ENCODE assay signal across 8 mouse cellular contexts in genomic region chr17:46455110-46455691, GRCm38 (mm10). TPM values are rescaled to one million over a fixed set of nuclear protein-coding genes. Genes with fewer than 3 reads are reported as not detected.
DNase-seq lines count a peak whose midpoint lies in the region; ATAC-seq lines count a peak whose summit lies in the region.

No protein-coding gene starts in this region.

- H3K27me3 ChIP-seq in heart, embryonic 14.5 days (ENCODE audit: control insufficient read depth, insufficient read depth, low read length) = peaks cover 48% of the 10 kb centered on the region

- peak overlapping the region; percentile 64 for H3K9ac ChIP-seq in heart, embryonic 14.5 days (ENCODE audit: low read length)

- no peaks in the 10 kb centered on the region for H3K36me3 ChIP-seq in heart, embryonic 14.5 days (ENCODE audit: control insufficient read depth, insufficient read depth, low read length)

- peak overlapping the region; percentile 88 for H3K4me2 ChIP-seq in heart, embryonic 14.5 days (ENCODE audit: low read length)

- peak; percentile 36 for DNase-seq in embryo, embryonic 10 days (ENCODE audit: low spot score)
- DNase-seq in embryo, embryonic 9.5 days (ENCODE audit: extremely low spot score) = no peak
- DNase-seq in Muller cell, postnatal 12 days (ENCODE audit: inconsistent ontology term) = peak; percentile 60
- DNase-seq in kidney, postnatal 14 days = peak; percentile 67
- peak; percentile 56 to 62 for DNase-seq in lung, postnatal 4 days
- DNase-seq in thymus, postnatal 4 days = peak; percentile 62

- H3K9me3 ChIP-seq in heart, embryonic 14.5 days (ENCODE audit: control insufficient read depth, low read length) = no peaks in the 10 kb centered on the region

- H3K4me1 ChIP-seq in heart, embryonic 14.5 days (ENCODE audit: control insufficient read depth in 2 of 2, insufficient read depth in 2 of 2, low read length in 2 of 2) = peaks cover 32 to 38% of the 10 kb centered on the region in 2 experiments

- no peak overlapping the region for H3K27ac ChIP-seq in heart, embryonic 14.5 days (replicated peaks in 1 of 2; ENCODE audit: control insufficient read depth in 1 of 2, insufficient read depth in 1 of 2, low read depth in 2 of 2, low read length in 2 of 2)

- H3K4me3 ChIP-seq in heart, embryonic 14.5 days (ENCODE audit: control insufficient read depth in 1 of 2, insufficient read depth in 1 of 2, low read depth in 1 of 2, low read length in 2 of 2) = peak overlapping the region; percentile 40 to 49

- ATAC-seq in heart, embryonic 14.5 days (ENCODE audit: insufficient number of reproducible peaks, insufficient read depth, low FRiP score, low read depth) = no peak
- ATAC-seq in activated CD4-positive, CD25-positive, alpha-beta regulatory T cell, adult 4 months = no peak

- WGBS in heart, embryonic 14.5 days = 1% methylated on average over 32 of the region's 33 CpGs

RNA-seq across cellular contexts. Expression of gene Slc22a7, which starts 16.9 kb away (rescaled TPM):
- polyA plus RNA-seq in heart, embryonic 14.5 days (2014; fragmentation: Nextera tagmentation; extraction: Ambion mirVana) = not detected in 2 replicates
- not detected for polyA plus RNA-seq in activated CD4-positive, CD25-positive, alpha-beta regulatory T cell, adult 4 months (2017; shearing (Covaris generic))

RNA-seq across cellular contexts. Expression of gene Crip3, which starts 26.5 kb away (rescaled TPM):
- polyA plus RNA-seq in heart, embryonic 14.5 days (2014; fragmentation: Nextera tagmentation; extraction: Ambion mirVana) = 0.61 and 1.3 TPM in 2 replicates
- not detected for polyA plus RNA-seq in activated CD4-positive, CD25-positive, alpha-beta regulatory T cell, adult 4 months (2017; shearing (Covaris generic))

RNA-seq across cellular contexts. Expression of gene Ttbk1, which starts 32.3 kb away (rescaled TPM):
- polyA plus RNA-seq in heart, embryonic 14.5 days (2014; fragmentation: Nextera tagmentation; extraction: Ambion mirVana) = 0.16 and 0.18 TPM in 2 replicates
- 1 to 10 TPM in 1 of 2 experiments, under 1 TPM in 1; 0.49 to 1.5 TPM for polyA plus RNA-seq in activated CD4-positive, CD25-positive, alpha-beta regulatory T cell, adult 4 months (2017; shearing (Covaris generic))

RNA-seq across cellular contexts. Expression of gene Dnph1, which starts 41.3 kb away (rescaled TPM):
- 25.8 and 26.4 TPM in 2 replicates for polyA plus RNA-seq in heart, embryonic 14.5 days (2014; fragmentation: Nextera tagmentation; extraction: Ambion mirVana)
- 10 to 100 TPM; 11.1 to 13.4 TPM for polyA plus RNA-seq in activated CD4-positive, CD25-positive, alpha-beta regulatory T cell, adult 4 months (2017; shearing (Covaris generic))
